8 mouse cellular contexts compared by ENCODE assay signal in the genomic region with DNA sequence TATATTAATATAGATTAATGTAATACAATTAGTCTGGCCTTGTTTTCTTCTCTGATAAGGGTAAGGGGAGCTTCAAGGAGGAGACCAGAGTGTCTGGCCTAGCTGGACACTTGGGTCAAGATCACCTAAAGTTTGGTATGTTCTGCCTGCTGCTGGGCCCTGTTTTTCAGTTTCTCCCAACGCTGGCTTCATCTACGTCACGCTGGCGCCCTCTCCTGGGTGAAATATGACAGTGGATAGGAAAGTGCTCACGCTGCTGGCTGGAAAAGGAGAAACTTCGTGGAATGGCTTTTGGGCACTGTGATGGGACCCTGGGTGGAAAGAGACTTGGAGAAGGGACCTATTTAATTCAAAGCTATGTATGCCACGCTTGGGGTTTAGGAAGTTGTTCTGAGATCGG. TPM values are rescaled to one million over a fixed set of nuclear protein-coding genes. Genes with fewer than 3 reads are reported as not detected.
A peak's percentile ranks its signal among the peaks of the same experiment; 100 is the strongest.
DNase-seq lines count a peak whose midpoint lies in the region; ATAC-seq and TF ChIP-seq lines count a peak whose summit lies in the region.

No protein-coding gene starts in this region.

- peak; percentile 79 for DNase-seq in kidney, adult 11 months
- DNase-seq in cerebellum, postnatal 36 days = peak; percentile 79 to 84
- peak; percentile 92 for DNase-seq in gastrocnemius, postnatal 10 days
- DNase-seq in left cerebral cortex, postnatal 4 days = peak; percentile 83
- peak; percentile 79 to 90 for DNase-seq in spleen, postnatal 4 days (ENCODE audit: low spot score in 2 of 2)

- H3K4me1 ChIP-seq in kidney, embryonic 14.5 days (ENCODE audit: control insufficient read depth, insufficient read depth, low read length) = no peaks in the 10 kb centered on the region
- H3K4me1 ChIP-seq in intestine, postnatal 0 days (replicated peaks; ENCODE audit: control insufficient read depth, insufficient read depth, low read length) = no peaks in the 10 kb centered on the region
- no peaks in the 10 kb centered on the region for H3K4me1 ChIP-seq in midbrain, embryonic 16.5 days (ENCODE audit: control insufficient read depth, insufficient read depth, low read length)

- no peaks in the 10 kb centered on the region for H3K36me3 ChIP-seq in kidney, embryonic 14.5 days (ENCODE audit: control insufficient read depth, insufficient read depth, low read length)
- no peaks in the 10 kb centered on the region for H3K36me3 ChIP-seq in intestine, postnatal 0 days (ENCODE audit: control insufficient read depth, insufficient read depth)
- H3K36me3 ChIP-seq in midbrain, embryonic 16.5 days (ENCODE audit: control insufficient read depth, insufficient read depth, low read length) = no peaks in the 10 kb centered on the region

- H3K9me3 ChIP-seq in kidney, embryonic 14.5 days (ENCODE audit: control insufficient read depth, low read length) = no peaks in the 10 kb centered on the region
- H3K9me3 ChIP-seq in intestine, postnatal 0 days (ENCODE audit: control insufficient read depth) = no peaks in the 10 kb centered on the region
- H3K9me3 ChIP-seq in midbrain, embryonic 16.5 days (replicated peaks; ENCODE audit: control insufficient read depth, low read length, poor library complexity, severe bottlenecking) = no peaks in the 10 kb centered on the region

- no peaks in the 10 kb centered on the region for H3K27me3 ChIP-seq in kidney, embryonic 14.5 days (ENCODE audit: control insufficient read depth, insufficient read depth, low read length)
- H3K27me3 ChIP-seq in intestine, postnatal 0 days (replicated peaks; ENCODE audit: control insufficient read depth, insufficient read depth, low read length) = no peaks in the 10 kb centered on the region
- H3K27me3 ChIP-seq in midbrain, embryonic 16.5 days (ENCODE audit: control insufficient read depth, insufficient read depth, low read depth, low read length) = no peaks in the 10 kb centered on the region

- WGBS in kidney, embryonic 14.5 days = 1% methylated on average over 8 of the region's 8 CpGs
- 4% methylated on average over 8 of the region's 8 CpGs for WGBS in intestine, postnatal 0 days
- WGBS in midbrain, embryonic 16.5 days = 2% methylated on average over 8 of the region's 8 CpGs

- H3K27ac ChIP-seq in kidney, embryonic 14.5 days (ENCODE audit: low read depth, low read length) = no peak overlapping the region
- no peak overlapping the region for H3K27ac ChIP-seq in intestine, postnatal 0 days (ENCODE audit: low read depth, low read length)
- no peak overlapping the region for H3K27ac ChIP-seq in midbrain, embryonic 16.5 days (ENCODE audit: low read length)

- intact Hi-C loops in left cerebral cortex, postnatal 4 days (cut with DNase I) = loop anchor here (1.0 to 10.0 kb wide), 2 partner anchors 70 to 109 kb away; no protein-coding TSS in a partner anchor

- no peak overlapping the region for H3K4me3 ChIP-seq in kidney, embryonic 14.5 days (ENCODE audit: low read length)
- no peak overlapping the region for H3K4me3 ChIP-seq in intestine, postnatal 0 days (ENCODE audit: low read depth, low read length)
- no peak overlapping the region for H3K4me3 ChIP-seq in midbrain, embryonic 16.5 days (ENCODE audit: low read depth, low read length)

- no peak overlapping the region for H3K9ac ChIP-seq in kidney, embryonic 14.5 days (ENCODE audit: low read depth, low read length)
- no peak overlapping the region for H3K9ac ChIP-seq in intestine, postnatal 0 days (ENCODE audit: low read depth, low read length)
- no peak overlapping the region for H3K9ac ChIP-seq in midbrain, embryonic 16.5 days (ENCODE audit: low read depth, low read length)

- TF ChIP-seq CTCF in intestine, postnatal 0 days (IDR thresholded peaks at IDR 0.05; ENCODE audit: low read depth) = peak; percentile 97

- ATAC-seq in kidney, embryonic 14.5 days (ENCODE audit: low FRiP score, low TSS enrichment) = no peak
- no peak for ATAC-seq in intestine, postnatal 0 days
- ATAC-seq in midbrain, embryonic 16.5 days = 0 out of 2 replicates have a peak, but pooled peaks have one; percentile 48

- H3K4me2 ChIP-seq in kidney, embryonic 14.5 days (replicated peaks; ENCODE audit: low read depth, low read length) = no peak overlapping the region
- H3K4me2 ChIP-seq in intestine, postnatal 0 days (replicated peaks; ENCODE audit: low read depth) = no peak overlapping the region
- no peak overlapping the region for H3K4me2 ChIP-seq in midbrain, embryonic 16.5 days (ENCODE audit: low read length)

RNA-seq across cellular contexts. Expression of gene Plau, which starts 36.8 kb away (rescaled TPM):
- 3.7 and 4.2 TPM in 2 replicates for polyA plus RNA-seq in kidney, embryonic 14.5 days (2014; fragmentation: Nextera tagmentation; extraction: Ambion mirVana)
- 10 to 100 TPM; 25.6 to 28.0 TPM for total RNA-seq in gastrocnemius, postnatal 10 days (2021)
- polyA plus RNA-seq in intestine, postnatal 0 days (2015; fragmentation: Nextera tagmentation; extraction: Ambion mirVana) = 2.7 and 3.8 TPM in 2 replicates
- total RNA-seq in left cerebral cortex, postnatal 4 days (2021) = 1 to 10 TPM; 2.6 to 3.4 TPM
- polyA plus RNA-seq in midbrain, embryonic 16.5 days (2015; fragmentation: Nextera tagmentation; extraction: Ambion mirVana) = 0.19 and 0.72 TPM in 2 replicates

RNA-seq across cellular contexts. Expression of gene Vcl, which starts 55.9 kb away (rescaled TPM):
- polyA plus RNA-seq in kidney, embryonic 14.5 days (2014; fragmentation: Nextera tagmentation; extraction: Ambion mirVana) = 19.1 and 42.4 TPM in 2 replicates
- 100 to 1,000 TPM; 115 to 126 TPM for total RNA-seq in gastrocnemius, postnatal 10 days (2021)
- 33.8 and 33.9 TPM in 2 replicates for polyA plus RNA-seq in intestine, postnatal 0 days (2015; fragmentation: Nextera tagmentation; extraction: Ambion mirVana)
- 10 to 100 TPM; 21.0 to 21.9 TPM for total RNA-seq in left cerebral cortex, postnatal 4 days (2021)
- 11.9 and 12.6 TPM in 2 replicates for polyA plus RNA-seq in midbrain, embryonic 16.5 days (2015; fragmentation: Nextera tagmentation; extraction: Ambion mirVana)
